Mouse (Mus musculus) adrenal gland, adult 18-20 months (tissue): Measurements from ENCODE around the gene Mtnr1a. TPM values are rescaled to one million over a fixed set of nuclear protein-coding genes. Genes with fewer than 3 reads are reported as not detected.
"Not testable (repeated sequence)": the region's sequence is repeated elsewhere in the genome, so short reads cannot be mapped to it uniquely, and the experiment has no call there.

Experiments used
- DNase-seq, 2 experiments: peaks; one replicate each; pipeline ENCODE4 v3.0.0; 2021 to 2022; ENCODE audit warnings: low spot score in 2 of 2
- long read RNA-seq, 2 experiments: library from polyadenylated mRNA; stranded (forward); transcript quantifications; one replicate each; pipeline ENCODE4 v2.0.0; 2021
- total RNA-seq, 2 experiments: library from RNA; stranded (reverse); gene quantifications; 1 replicate in 1 of 2; 2 replicates in 1 of 2; pipeline ENCODE4 v1.2.3; 2021

Gene Mtnr1a
- not detected for total RNA-seq
- long read RNA-seq, experiment 1 = 0 reads
- long read RNA-seq, experiment 2 = 0 reads

GRCm38 (mm10) chr8:45068759-45069386 lies at the start of gene Mtnr1a:
Mtnr1a (plus strand) TSS chr8:45069137.
- DNase-seq = peak; percentile 90 to 95

- DNase-seq = no peak
Observed at GRCm38 (mm10) chr8:45019241-45019640, 49.7 kb upstream of the Mtnr1a start.

- DNase-seq = no peak
Observed at GRCm38 (mm10) chr8:45021171-45021570, 47.8 kb upstream of the Mtnr1a start.

- no peak for DNase-seq
Observed at GRCm38 (mm10) chr8:45021911-45022665, 46.8 kb upstream of the Mtnr1a start.

GRCm38 (mm10) chr8:45028081-45028497 lies 40.8 kb upstream of the Mtnr1a start:
- DNase-seq = no peak

GRCm38 (mm10) chr8:45038350-45038749 lies 30.6 kb upstream of the Mtnr1a start:
- DNase-seq = no peak

- DNase-seq = no peak
Observed at GRCm38 (mm10) chr8:45044160-45044559, 24.8 kb upstream of the Mtnr1a start.

GRCm38 (mm10) chr8:45050451-45050850 lies 18.5 kb upstream of the Mtnr1a start:
- no peak for DNase-seq

- DNase-seq = no peak
Observed at GRCm38 (mm10) chr8:45051236-45051635, 17.7 kb upstream of the Mtnr1a start.

GRCm38 (mm10) chr8:45052205-45052604 lies 16.7 kb upstream of the Mtnr1a start:
- no peak for DNase-seq

GRCm38 (mm10) chr8:45052618-45053017 lies 16.3 kb upstream of the Mtnr1a start:
- no peak for DNase-seq

GRCm38 (mm10) chr8:45055500-45055899 lies 13.4 kb upstream of the Mtnr1a start:
- DNase-seq = no peak

GRCm38 (mm10) chr8:45056810-45057209 lies 12.1 kb upstream of the Mtnr1a start:
- DNase-seq = no peak

- DNase-seq = no peak
Observed at GRCm38 (mm10) chr8:45060083-45060482, 8.9 kb upstream of the Mtnr1a start.

GRCm38 (mm10) chr8:45062311-45062710 lies 6.6 kb upstream of the Mtnr1a start:
- no peak for DNase-seq

GRCm38 (mm10) chr8:45062982-45063924 lies 5.7 kb upstream of the Mtnr1a start:
- no peak for DNase-seq

GRCm38 (mm10) chr8:45064197-45064869 lies 4.6 kb upstream of the Mtnr1a start:
- DNase-seq = no peak

GRCm38 (mm10) chr8:45065391-45065790 lies 3.5 kb upstream of the Mtnr1a start:
- DNase-seq = not testable (repeated sequence)

GRCm38 (mm10) chr8:45070949-45071348 lies 2.0 kb downstream of the Mtnr1a start:
- DNase-seq = no peak

- no peak for DNase-seq
Observed at GRCm38 (mm10) chr8:45080850-45081249, 11.9 kb downstream of the Mtnr1a start.

GRCm38 (mm10) chr8:45093599-45093998 lies 24.7 kb downstream of the Mtnr1a start:
- no peak for DNase-seq
